Comparison of ENCODE assay signal across 13 mouse cellular contexts in the genomic region with DNA sequence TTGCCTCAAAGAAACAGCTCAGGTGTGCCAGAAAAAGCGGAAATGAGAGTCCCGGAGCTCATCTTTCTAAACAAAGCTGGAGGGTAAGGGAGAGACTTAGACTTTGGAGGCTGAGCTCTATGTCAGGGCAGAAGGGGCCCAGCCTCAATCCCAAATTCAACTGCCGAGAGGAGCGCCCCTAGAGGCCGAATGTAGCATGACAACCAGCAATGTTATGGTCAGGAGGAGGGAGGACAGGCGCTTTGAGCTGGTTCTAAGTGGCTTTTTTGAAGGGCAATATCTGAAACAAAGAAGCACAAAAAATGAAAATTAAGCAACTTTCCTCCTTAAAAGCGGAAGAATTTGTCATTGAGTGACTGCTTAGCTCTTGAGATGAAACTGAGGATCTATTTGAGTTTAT. TPM values are rescaled to one million over a fixed set of nuclear protein-coding genes. Genes with fewer than 3 reads are reported as not detected.
A peak's percentile ranks its signal among the peaks of the same experiment; 100 is the strongest.
DNase-seq lines count a peak whose midpoint lies in the region; ATAC-seq and TF ChIP-seq lines count a peak whose summit lies in the region.
"Not testable (repeated sequence)": the region's sequence is repeated elsewhere in the genome, so short reads cannot be mapped to it uniquely, and the experiment has no call there.
"Had no signal": no experiment of that assay in that cellular context is flagged by ENCODE, and none has a peak within 500 bp of the region (broad histone marks: within the 10 kb centered on the region; RNA-seq: fewer than 3 reads in every experiment).

No protein-coding gene starts in this region.

- not testable (repeated sequence) for H3K27me3 ChIP-seq in C2C12 (ENCODE audit: control insufficient read depth, insufficient read depth, insufficient read length); kidney, postnatal 0 days (ENCODE audit: insufficient read depth, low read length); testis, adult 2 months (ENCODE audit: control insufficient read depth, insufficient read depth, low read length)

- DNase-seq in adrenal gland, adult 2 months: peak; percentile 30
- peak; percentile 12 to 25 for DNase-seq in cerebellum, postnatal 36 days
- DNase-seq in heart, adult 11 months: peak; percentile 85
- peak; percentile 47 for DNase-seq in kidney, postnatal 0 days (ENCODE audit: low spot score)
- peak; percentile 11 to 38 for DNase-seq in lung, adult 18-20 months

- not testable (repeated sequence) for H3K4me2 ChIP-seq in kidney, postnatal 0 days (ENCODE audit: low read length)

- H3K36me3 ChIP-seq in C2C12 (ENCODE audit: control insufficient read depth, insufficient read depth); kidney, postnatal 0 days (ENCODE audit: insufficient read depth, low read length); testis, adult 2 months (ENCODE audit: control insufficient read depth, insufficient read depth, low read length): not testable (repeated sequence)

- TF ChIP-seq CTCF in C2C12 (IDR thresholded peaks at IDR 0.05; ENCODE audit: control insufficient read depth, insufficient read depth, insufficient read length): peak; percentile 24
- peak; percentile 66 for TF ChIP-seq CTCF in kidney, postnatal 0 days (IDR thresholded peaks at IDR 0.05; ENCODE audit: low read depth)
- TF ChIP-seq CTCF in testis, adult 2 months (IDR thresholded peaks at IDR 0.05; ENCODE audit: control insufficient read depth, insufficient read depth, insufficient replicate concordance, low read depth, low read length): peak; percentile 75

- 21% methylated on average over 5 of the region's 7 CpGs for WGBS in kidney, postnatal 0 days

- ATAC-seq in kidney, postnatal 0 days (replicated peaks; ENCODE audit: low FRiP score, low read depth): not testable (repeated sequence)
- ATAC-seq in neutrophil, adult 5-6 weeks (ENCODE audit: extremely low read depth, insufficient number of reproducible peaks, low FRiP score, poor library complexity, severe bottlenecking): peak; percentile 51; the same call in 1 of the 2 replicates

- not testable (repeated sequence) for H3K9me3 ChIP-seq in kidney, postnatal 0 days (replicated peaks; ENCODE audit: low read length)

- not testable (repeated sequence) for H3K79me3 ChIP-seq in C2C12 (ENCODE audit: low read depth)

- not testable (repeated sequence) for H3K9ac ChIP-seq in kidney, postnatal 0 days (ENCODE audit: low read depth, low read length)

- H3K27ac ChIP-seq in kidney, postnatal 0 days; testis, adult 2 months (ENCODE audit: control insufficient read depth, insufficient read depth, low read depth, low read length): not testable (repeated sequence)

- H3ac ChIP-seq in C2C12 (ENCODE audit: control insufficient read depth, insufficient read length, low read depth): not testable (repeated sequence)

- H3K4me3 ChIP-seq in C2C12 (ENCODE audit: insufficient read depth, poor library complexity, severe bottlenecking); kidney, postnatal 0 days (replicated peaks; ENCODE audit: low read depth, low read length); testis, adult 2 months (ENCODE audit: control insufficient read depth, low read depth, low read length): not testable (repeated sequence)

- H3K79me2 ChIP-seq in C2C12 (ENCODE audit: control insufficient read depth, insufficient read depth): not testable (repeated sequence)

- not testable (repeated sequence) for H3K4me1 ChIP-seq in kidney, postnatal 0 days (replicated peaks; ENCODE audit: insufficient read depth, low read length); testis, adult 2 months (ENCODE audit: control insufficient read depth, insufficient read depth, low read length)

- TF ChIP-seq POLR2A in testis, adult 2 months (IDR thresholded peaks at IDR 0.05; ENCODE audit: control insufficient read depth, low read depth, low read length): not testable (repeated sequence)

RNA-seq across cellular contexts. Expression of a gene that starts 7.0 kb away (rescaled TPM):
- polyA plus RNA-seq in C2C12 (2012; fragmentation: generic; extraction: Trizol): 12.3 TPM
- 1 to 10 TPM; 4.1 to 4.4 TPM for total RNA-seq in adrenal gland, adult 2 months (2021)
- 4.9 and 6.5 TPM in 2 replicates for polyA plus RNA-seq in adrenal gland, adult 2 months (2012; rRNA removed)
- 2.0 and 2.1 TPM in 2 replicates for polyA plus RNA-seq in kidney, postnatal 0 days (2015; fragmentation: Nextera tagmentation; extraction: Ambion mirVana)
- 83.9 TPM in 2 replicates for total RNA-seq in neutrophil, adult 5-6 weeks (2017)
- 0.33 TPM in 1 of 2 replicates, not detected in the other for polyA plus RNA-seq in testis, adult 2 months (2012; rRNA removed)

RNA-seq across cellular contexts. Expression of a gene that starts 36.3 kb away (rescaled TPM):
- 0.13 TPM for polyA plus RNA-seq in C2C12 (2012; fragmentation: generic; extraction: Trizol)
- not detected for total RNA-seq in adrenal gland, adult 2 months (2021)
- polyA plus RNA-seq in adrenal gland, adult 2 months (2012; rRNA removed): not detected in 2 replicates
- 0.57 and 1.3 TPM in 2 replicates for polyA plus RNA-seq in kidney, postnatal 0 days (2015; fragmentation: Nextera tagmentation; extraction: Ambion mirVana)
- 22.2 and 28.1 TPM in 2 replicates for total RNA-seq in neutrophil, adult 5-6 weeks (2017)
- polyA plus RNA-seq in testis, adult 2 months (2012; rRNA removed): not detected in 2 replicates
- total RNA-seq: gastrocnemius, postnatal 4 days had no signal
- polyA plus RNA-seq: embryonic facial prominence, embryonic 15.5 days; limb, embryonic 15.5 days; myocyte; urinary bladder, adult 2 months had no signal

Comparison
In these comparisons a context has a peak if more than half of its experiments do, and no peak if none do; other contexts are left out.
1. CTCF ChIP-seq: peak in every context shown above with its lines; median percentile 75 in testis, adult 2 months; 66 in kidney, postnatal 0 days; 24 in C2C12.
2. DNase-seq: peak in every context shown above with its lines; median percentile 85 in heart, adult 11 months; 47 in kidney, postnatal 0 days; 30 in adrenal gland, adult 2 months; 24 in lung, adult 18-20 months; 18 in cerebellum, postnatal 36 days.